Mouse (Mus musculus) CH12.LX (cell line): Measurements from ENCODE around the gene Ifit1bl1. TPM values are rescaled to one million over a fixed set of nuclear protein-coding genes. Genes with fewer than 3 reads are reported as not detected.

Experiments
- DNase-seq: peaks from one replicate; pipeline ENCODE4 v3.0.0-alpha.2; 2013; ENCODE audit errors: extremely low read depth
- H3K27ac ChIP-seq: 2 replicates; pipeline ENCODE4 v1.5.1; 2012; ENCODE audit warnings: low read depth, mild to moderate bottlenecking, control low read depth, moderate library complexity; ENCODE audit not compliant: insufficient read depth
- H3K27me3 ChIP-seq: replicated peaks from 2 replicates; pipeline ENCODE3; 2012; ENCODE audit warnings: inconsistent platforms
- H3K36me3 ChIP-seq, 2 experiments: replicated peaks in 1 of 2; 2 replicates each; pipeline versions ENCODE3 to v1.6.1; 2012; ENCODE audit warnings: inconsistent platforms in 1 of 2, low read length in 1 of 2, mild to moderate bottlenecking in 1 of 2, mixed read lengths in 1 of 2, moderate library complexity in 1 of 2; ENCODE audit not compliant: control insufficient read depth in 1 of 2, insufficient read depth in 1 of 2
- H3K4me1 ChIP-seq, 2 experiments: 2 replicates each; pipeline ENCODE4 v1.6.1; 2012; ENCODE audit warnings: inconsistent platforms in 1 of 2, moderate library complexity in 1 of 2; ENCODE audit not compliant: insufficient read depth in 2 of 2, control insufficient read depth in 1 of 2
- H3K4me2 ChIP-seq: 2 replicates; pipeline ENCODE4 v1.6.1; 2012; ENCODE audit warnings: low read depth, mild to moderate bottlenecking, control low read depth; ENCODE audit not compliant: poor library complexity, insufficient read depth, severe bottlenecking
- H3K4me3 ChIP-seq, 3 experiments: fragments of 150-350 bp in 1 of 3; sonication (generic) in 1 of 3; replicated peaks in 1 of 3; 2 replicates each; pipeline versions ENCODE3 to v1.5.1; 2011 to 2012; ENCODE audit warnings: low read depth in 2 of 3, low read length in 2 of 3, mild to moderate bottlenecking in 2 of 3, moderate library complexity in 2 of 3, control low read depth in 1 of 3, improper control_type of control experiment in 1 of 3, inconsistent platforms in 1 of 3, mixed read lengths in 1 of 3; ENCODE audit not compliant: poor library complexity in 1 of 3
- H3K79me2 ChIP-seq: replicated peaks from 2 replicates; pipeline ENCODE4 v1.6.1; 2012; ENCODE audit warnings: mild to moderate bottlenecking, moderate library complexity; ENCODE audit not compliant: control insufficient read depth, poor library complexity, insufficient read depth, severe bottlenecking; ENCODE audit errors: extremely low read depth
- H3K9ac ChIP-seq: 2 replicates; pipeline ENCODE4 v1.6.1; 2012; ENCODE audit warnings: low read depth, mild to moderate bottlenecking, control low read depth, moderate library complexity; ENCODE audit not compliant: insufficient read depth
- H3K9me3 ChIP-seq: replicated peaks from 2 replicates; pipeline ENCODE3; 2012; ENCODE audit warnings: low read length, inconsistent platforms, mixed read lengths
- E2F4 ChIP-seq: IDR thresholded peaks from 2 replicates; pipeline ENCODE4 v1.6.1; 2011; ENCODE audit warnings: low read depth, low read length, improper control_type of control experiment; ENCODE audit not compliant: insufficient replicate concordance
- ELF1 ChIP-seq: IDR thresholded peaks from 2 replicates; pipeline ENCODE4 v1.6.1; 2014; ENCODE audit warnings: low read depth, mild to moderate bottlenecking, inconsistent platforms, low read length, improper control_type of control experiment
- EP300 ChIP-seq: IDR thresholded peaks from 2 replicates; pipeline ENCODE4 v1.6.1; 2011; ENCODE audit warnings: low read length, improper control_type of control experiment
- ETS1 ChIP-seq: conservative IDR thresholded peaks from 2 replicates; pipeline ENCODE4 v1.6.1; 2012; ENCODE audit warnings: low read depth, mild to moderate bottlenecking, inconsistent platforms, low read length, improper control_type of control experiment, moderate library complexity
- GABPA ChIP-seq: IDR thresholded peaks from 2 replicates; pipeline ENCODE4 v1.6.1; 2012; ENCODE audit warnings: low read depth, low read length, improper control_type of control experiment, inconsistent platforms; ENCODE audit not compliant: insufficient replicate concordance
- JUN ChIP-seq: IDR thresholded peaks from 2 replicates; pipeline ENCODE4 v1.6.1; 2011; ENCODE audit warnings: low read depth, mild to moderate bottlenecking, low read length, improper control_type of control experiment, moderate library complexity; ENCODE audit not compliant: insufficient read depth
- MAX ChIP-seq: IDR thresholded peaks from 2 replicates; pipeline ENCODE4 v1.6.1; 2011; ENCODE audit warnings: low read length, improper control_type of control experiment
- MAZ ChIP-seq: IDR thresholded peaks from 2 replicates; pipeline ENCODE4 v1.6.1; 2012; ENCODE audit warnings: low read depth, mild to moderate bottlenecking, inconsistent platforms, low read length, improper control_type of control experiment, moderate library complexity
- NELFE ChIP-seq: IDR thresholded peaks from 2 replicates; pipeline ENCODE4 v1.6.1; 2011; ENCODE audit warnings: low read depth, low read length, improper control_type of control experiment
- RAD21 ChIP-seq: IDR thresholded peaks from 2 replicates; pipeline ENCODE4 v1.6.1; 2011; ENCODE audit warnings: low read depth, mild to moderate bottlenecking, low read length, improper control_type of control experiment, moderate library complexity
- SMC3 ChIP-seq: IDR thresholded peaks from 2 replicates; pipeline ENCODE4 v1.6.1; 2011; ENCODE audit warnings: low read depth, low read length, improper control_type of control experiment
- TBP ChIP-seq: conservative IDR thresholded peaks from 2 replicates; pipeline ENCODE4 v1.6.1; 2011; ENCODE audit warnings: low read depth, low read length, improper control_type of control experiment
- USF1 ChIP-seq: IDR thresholded peaks from 2 replicates; pipeline ENCODE4 v1.6.1; 2014; ENCODE audit warnings: low read depth, mild to moderate bottlenecking, inconsistent platforms, low read length, improper control_type of control experiment
- USF2 ChIP-seq: conservative IDR thresholded peaks from 2 replicates; pipeline ENCODE4 v1.6.1; 2011; ENCODE audit warnings: low read depth, low read length, improper control_type of control experiment
- ZKSCAN1 ChIP-seq: IDR thresholded peaks from 2 replicates; pipeline ENCODE4 v1.6.1; 2012; ENCODE audit warnings: low read depth, inconsistent platforms, low read length, improper control_type of control experiment, borderline replicate concordance
- ZMIZ1 ChIP-seq: IDR thresholded peaks from 2 replicates; pipeline ENCODE4 v1.6.1; 2012; ENCODE audit warnings: low read depth, mild to moderate bottlenecking, inconsistent platforms, low read length, improper control_type of control experiment
- ZNF384 ChIP-seq: IDR thresholded peaks from 2 replicates; pipeline ENCODE4 v1.6.1; 2012; ENCODE audit warnings: low read depth, low read length, improper control_type of control experiment, inconsistent platforms
- dilution Hi-C: fragments of 300-500 bp; cut with MboI; formaldehyde crosslinking; loops from 2 replicates; pipeline ENCODE4 v1.14.3; 2020; ENCODE audit warnings: low sequenced_read_pairs; ENCODE audit not compliant: extremely low pct_unique_long_range_greater_than_20kb, extremely low pct_ligation_motif_present
- in situ Hi-C: fragments of 300-500 bp; cut with MboI; formaldehyde crosslinking; loops from 3 replicates; pipeline ENCODE4 v1.14.3; 2019; ENCODE audit warnings: low sequenced_read_pairs, low pct_ligation_motif_present, low pct_unique_long_range_greater_than_20kb, mixed read lengths
- polyA plus RNA-seq: library from polyadenylated mRNA; unstranded; fragments of >175 nt; gene quantifications from 2 replicates; pipeline ENCODE4 v1.2.1, GENCODE M21; 2012; ENCODE audit warnings: low read depth; ENCODE audit not compliant: insufficient read length
- total RNA-seq, 2 experiments: library from RNA; depleted of rRNA; stranded (reverse); fragments of 300-350 nt in 1 of 2; fragments of >200 nt in 1 of 2; gene quantifications; 2 replicates each; pipeline ENCODE4 v1.2.3; 2012 to 2014

Ifit1bl1 gene
- total and polyA plus RNA-seq, 3 experiments = 0.09 to 0.26 TPM; not detected in 1

DNA sequence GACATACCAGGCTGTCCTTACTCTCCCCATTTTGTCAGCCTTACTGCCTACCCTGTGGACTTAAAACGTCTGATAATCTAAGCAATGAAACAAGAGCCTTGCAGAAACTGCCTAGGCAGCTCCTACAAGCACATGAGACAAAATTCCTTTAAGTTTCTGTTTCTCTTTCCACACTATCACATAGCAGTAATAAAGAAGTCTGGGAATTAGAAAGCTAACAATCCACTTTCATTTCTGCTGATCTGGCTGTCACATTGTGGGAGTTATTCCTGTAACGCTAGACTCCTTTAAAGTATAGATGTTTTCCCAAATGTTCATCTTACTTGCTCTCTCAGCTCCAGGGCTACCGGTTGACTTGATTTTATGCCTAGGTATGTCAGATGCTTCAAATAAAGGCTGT, 48.2 kb downstream of the Ifit1bl1 start:
- no peak for DNase-seq
- in situ Hi-C loops = no loop called here
- Histone ChIP-seq H3K9me3 (peaks cover 5% of the 10 kb centered on the region), H3K4me1 (peaks cover 0 to 26% of the 10 kb centered on the region in 2 experiments; a peak in 2 of 4 replicates), H3K4me2 (no peak overlapping the region), H3K27me3 (no peaks in the 10 kb centered on the region), H3K27ac (no peak overlapping the region), H3K36me3 (peaks cover 0 to 7% of the 10 kb centered on the region in 2 experiments), H3K4me3 (no peak overlapping the region), H3K79me2 (no peaks in the 10 kb centered on the region; the same call in 1 of the 2 replicates), H3K9ac (no peak overlapping the region)
- TF ChIP-seq NELFE (no peak), GABPA (no peak), TBP (no peak), MAX (no peak), USF1 (no peak), ZMIZ1 (no peak), SMC3 (no peak), JUN (no peak), RAD21 (no peak), ELF1 (no peak), USF2 (no peak), E2F4 (no peak), EP300 (no peak)
- dilution Hi-C loops = no loop called here

DNA sequence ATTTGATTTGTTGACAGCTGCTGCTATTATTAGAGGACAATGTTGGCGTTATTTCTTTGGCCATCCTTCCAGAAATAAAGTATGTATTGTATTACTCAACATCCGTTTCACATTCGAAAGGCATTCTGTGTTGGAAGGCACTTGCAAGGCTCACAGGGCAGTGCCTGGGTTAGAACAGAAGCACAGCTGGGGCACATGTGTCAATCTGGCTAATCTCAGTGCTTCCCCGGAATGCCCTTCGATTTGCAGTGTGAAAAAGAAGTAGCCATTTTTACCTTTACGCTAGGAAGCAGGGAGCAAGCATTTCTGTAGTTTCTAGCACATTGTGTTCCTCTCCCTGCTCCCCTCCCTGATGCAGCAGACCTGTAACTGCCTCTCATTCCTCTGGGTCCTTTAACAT, 48.7 kb downstream of the Ifit1bl1 start:
- H3K4me1 ChIP-seq = peaks cover 0 to 26% of the 10 kb centered on the region in 2 experiments; a peak in 2 of 4 replicates
- H3K27me3 ChIP-seq = no peaks in the 10 kb centered on the region
- peaks cover 0 to 7% of the 10 kb centered on the region in 2 experiments for H3K36me3 ChIP-seq
- no peak overlapping the region for H3K27ac ChIP-seq
- no peak overlapping the region for H3K4me2 ChIP-seq
- no peak overlapping the region for H3K4me3 ChIP-seq
- TF ChIP-seq USF1 = no peak
- no peak overlapping the region for H3K9ac ChIP-seq
- H3K79me2 ChIP-seq = no peaks in the 10 kb centered on the region; the same call in 1 of the 2 replicates
- dilution Hi-C loops (no loop called here), in situ Hi-C loops (no loop called here)
- H3K9me3 ChIP-seq = peaks cover 5% of the 10 kb centered on the region
- DNase-seq = no peak

DNA sequence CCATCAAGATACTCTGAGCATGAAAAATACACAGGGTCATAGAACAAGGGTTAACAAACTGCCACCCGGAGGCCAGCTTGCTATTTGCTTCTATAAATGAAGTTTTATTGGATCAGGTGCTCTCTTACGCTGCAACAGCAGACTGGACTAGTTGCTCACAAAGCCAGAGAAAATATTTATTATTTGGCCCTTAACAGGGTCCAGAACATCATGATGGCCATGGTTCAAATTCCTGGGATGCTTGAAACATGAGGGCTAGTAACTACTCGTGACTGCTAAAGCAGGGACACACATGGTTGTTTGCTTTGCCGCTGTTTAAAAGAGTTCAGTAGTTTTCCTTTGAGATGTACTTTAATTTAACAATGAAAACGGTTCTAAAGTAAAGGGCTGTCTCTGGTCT, 49.8 kb downstream of the Ifit1bl1 start:
- in situ Hi-C loops (no loop called here), dilution Hi-C loops (no loop called here)
- TF ChIP-seq MAX (no peak), ZKSCAN1 (no peak), ELF1 (no peak), MAZ (no peak), ZNF384 (no peak), ETS1 (no peak)
- no peak overlapping the region for H3K27ac ChIP-seq
- no peak for DNase-seq
- no peaks in the 10 kb centered on the region; the same call in 1 of the 2 replicates for H3K79me2 ChIP-seq
- no peaks in the 10 kb centered on the region for H3K27me3 ChIP-seq
- H3K4me3 ChIP-seq = peak overlapping the region in 1 of 3 experiments; percentile 20
- H3K4me1 ChIP-seq = peaks cover 0 to 26% of the 10 kb centered on the region in 2 experiments; a peak in 2 of 4 replicates
- H3K9me3 ChIP-seq = peaks cover 5% of the 10 kb centered on the region
- H3K36me3 ChIP-seq = peaks cover 0 to 7% of the 10 kb centered on the region in 2 experiments
- no peak overlapping the region for H3K9ac ChIP-seq
- no peak overlapping the region for H3K4me2 ChIP-seq
